In genomic region chr5:142894918-142895613, GRCm38 (mm10) we compare ENCODE assay signal across 7 mouse cellular contexts. TPM values are rescaled to one million over a fixed set of nuclear protein-coding genes. Genes with fewer than 3 reads are reported as not detected.
DNase-seq lines count a peak whose midpoint lies in the region; TF ChIP-seq lines count a peak whose summit lies in the region.

Fbxl18 (minus strand) TSS chr5:142895421.

- H3K27ac ChIP-seq in cortical plate, adult 2 months (ENCODE audit: insufficient read depth, low read length) = peak within 1 kb of the TSS; percentile 11; the same call in 1 of the 2 replicates
- H3K27ac ChIP-seq in midbrain, embryonic 10.5 days (replicated peaks) = peak within 1 kb of the TSS; percentile 92

- peak; percentile 75; the same call in 1 of the 2 replicates for TF ChIP-seq POLR2A in cortical plate, adult 2 months (IDR thresholded peaks at IDR 0.05; ENCODE audit: extremely low read depth, insufficient read depth, low read length)

- no peaks in the 10 kb centered on the region for H3K9me3 ChIP-seq in midbrain, embryonic 10.5 days (replicated peaks)

- H3K4me1 ChIP-seq in cortical plate, adult 2 months (ENCODE audit: control insufficient read depth, insufficient read depth, low read length) = peaks cover 3% of the 10 kb centered on the region
- H3K4me1 ChIP-seq in midbrain, embryonic 10.5 days = peaks cover 29% of the 10 kb centered on the region

- intact Hi-C loops in left cerebral cortex, postnatal 25 days (cut with DNase I) = loop anchor here (5.0 kb wide), 2 partner anchors 37 to 142 kb away; no protein-coding TSS in a partner anchor

- H3K27me3 ChIP-seq in midbrain, embryonic 10.5 days (ENCODE audit: low read depth, poor library complexity, severe bottlenecking) = no peaks in the 10 kb centered on the region

- TF ChIP-seq CTCF in cortical plate, adult 2 months (IDR thresholded peaks at IDR 0.05; ENCODE audit: extremely low read depth, insufficient read depth, low read length) = no peak

- H3K4me3 ChIP-seq in cortical plate, adult 2 months (ENCODE audit: insufficient read depth, low read length) = peak within 1 kb of the TSS; percentile 65
- H3K4me3 ChIP-seq in midbrain, embryonic 10.5 days = peak within 1 kb of the TSS; percentile 86

- DNase-seq in adipocyte (ENCODE audit: low spot score) = peak; percentile 95
- DNase-seq in gastrocnemius, postnatal 10 days = peak; percentile 91
- DNase-seq in induced T-regulatory cell, adult 2 months (ENCODE audit: low read depth) = peak; percentile 94
- peak; percentile 88 to 93 for DNase-seq in left cerebral cortex, postnatal 25 days (ENCODE audit: low spot score in 2 of 2)
- peak; percentile 93 for DNase-seq in midbrain, embryonic 10.5 days (ENCODE audit: low spot score)
- peak; percentile 85 for DNase-seq in right cerebral cortex, postnatal 4 days

- peaks cover 29% of the 10 kb centered on the region for H3K36me3 ChIP-seq in midbrain, embryonic 10.5 days

- WGBS in midbrain, embryonic 10.5 days = under 1% methylated on average over 40 of the region's 40 CpGs

RNA-seq across cellular contexts. Expression of gene Fbxl18, which starts in this region (rescaled TPM):
- polyA plus RNA-seq in cortical plate, adult 2 months (2012; rRNA removed) = 22.4 and 22.7 TPM in 2 replicates
- total RNA-seq in gastrocnemius, postnatal 10 days (2021) = 1 to 10 TPM; 7.1 to 8.4 TPM
- 10 to 100 TPM; 32.5 to 33.7 TPM for total RNA-seq in left cerebral cortex, postnatal 25 days (2021)
- 23.4 and 24.6 TPM in 2 replicates for polyA plus RNA-seq in midbrain, embryonic 10.5 days (2016; fragmentation: Nextera tagmentation; extraction: Ambion mirVana)

Comparison
In these comparisons a context has a peak if more than half of its experiments do, and no peak if none do; other contexts are left out.
1. Peak in every context shown above with its lines: DNase-seq, H3K4me3 ChIP-seq and H3K27ac ChIP-seq.